Mouse (Mus musculus): Measurements from ENCODE around the gene Aaed1. TPM values are rescaled to one million over a fixed set of nuclear protein-coding genes. Genes with fewer than 3 reads are reported as not detected.

Aaed1 gene
- polyA plus RNA-seq, 1 experiment, result 52.8 TPM

DNA sequence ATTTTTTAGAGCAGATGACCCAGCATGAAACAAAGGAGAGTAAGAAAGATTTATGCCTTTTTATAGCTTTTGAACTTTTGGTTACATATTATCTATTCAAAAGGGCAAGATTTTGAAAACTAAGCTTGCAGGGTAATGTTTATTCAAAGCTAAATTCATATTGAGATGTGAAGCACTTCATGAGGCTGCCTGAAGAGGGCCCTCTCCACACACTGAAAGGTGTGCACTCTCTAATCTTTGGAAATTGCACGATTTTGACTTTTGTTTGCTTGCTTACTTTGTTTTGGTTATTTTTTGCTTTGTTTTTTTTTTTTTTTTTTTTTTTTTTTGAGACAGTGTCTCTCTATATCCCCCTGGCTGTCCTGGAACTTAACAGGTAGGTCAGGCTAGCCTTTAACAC, 62.1 kb downstream of the Aaed1 start:
- no peak for DNase-seq (ENCODE audit: low spot score)

GRCm38 (mm10) chr13:64248775-64249524, 63.6 kb downstream of the Aaed1 start:
- peak; percentile 89 for DNase-seq (ENCODE audit: low spot score)

- DNase-seq (ENCODE audit: low spot score), result no peak
Measured at GRCm38 (mm10) chr13:64248161-64248774, 64.2 kb downstream of the Aaed1 start.

GRCm38 (mm10) chr13:64246106-64246505, 66.4 kb downstream of the Aaed1 start:
- DNase-seq (ENCODE audit: low spot score), result no peak

GRCm38 (mm10) chr13:64244685-64245261, 67.7 kb downstream of the Aaed1 start:
- no peak for DNase-seq (ENCODE audit: low spot score)

- no peak for DNase-seq (ENCODE audit: low spot score)
Measured at GRCm38 (mm10) chr13:64242721-64243120, 69.8 kb downstream of the Aaed1 start.

DNA sequence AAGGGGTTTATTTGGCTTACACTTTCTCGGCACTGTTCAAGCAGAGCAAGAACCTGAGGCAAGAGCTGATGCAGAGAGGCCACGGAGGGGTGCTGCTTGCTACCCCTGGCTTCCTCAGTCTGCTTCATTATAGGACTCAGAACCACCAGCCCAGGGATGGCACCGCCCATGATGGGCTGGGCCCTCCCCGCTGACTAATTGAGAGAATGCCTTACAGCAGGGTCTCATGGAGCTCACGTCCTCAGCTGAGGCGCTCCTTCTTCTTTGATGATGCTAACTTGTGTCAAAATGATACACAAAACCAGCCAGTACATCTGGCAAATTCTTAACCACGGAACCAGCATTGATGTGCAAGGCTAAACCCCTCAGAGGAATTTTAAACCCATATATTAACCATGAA, 71.9 kb downstream of the Aaed1 start:
- DNase-seq (ENCODE audit: low spot score), result no peak

DNA sequence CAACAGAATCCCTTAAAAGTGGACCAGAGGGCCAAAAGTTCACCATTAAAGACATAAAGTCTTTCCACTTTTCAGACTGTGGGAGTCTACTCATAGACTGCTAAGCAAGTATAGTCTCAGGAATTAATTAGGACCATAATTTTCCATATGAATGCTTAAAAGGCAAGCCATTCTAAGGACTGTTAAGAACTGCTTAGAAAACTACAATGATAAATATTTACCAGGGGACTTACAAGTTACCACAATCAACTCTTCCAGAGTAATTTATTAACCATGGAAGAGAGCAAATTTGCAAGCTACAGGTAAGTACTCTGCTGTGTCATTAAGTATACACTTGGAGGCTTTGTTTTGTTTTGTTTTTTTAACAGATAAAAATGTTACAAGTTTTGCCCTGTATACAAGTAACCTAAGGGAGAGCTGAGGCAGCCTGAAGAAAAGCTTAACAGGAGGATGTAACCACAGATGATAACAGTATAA, 74.8 kb downstream of the Aaed1 start:
- DNase-seq (ENCODE audit: low spot score), result no peak

DNA sequence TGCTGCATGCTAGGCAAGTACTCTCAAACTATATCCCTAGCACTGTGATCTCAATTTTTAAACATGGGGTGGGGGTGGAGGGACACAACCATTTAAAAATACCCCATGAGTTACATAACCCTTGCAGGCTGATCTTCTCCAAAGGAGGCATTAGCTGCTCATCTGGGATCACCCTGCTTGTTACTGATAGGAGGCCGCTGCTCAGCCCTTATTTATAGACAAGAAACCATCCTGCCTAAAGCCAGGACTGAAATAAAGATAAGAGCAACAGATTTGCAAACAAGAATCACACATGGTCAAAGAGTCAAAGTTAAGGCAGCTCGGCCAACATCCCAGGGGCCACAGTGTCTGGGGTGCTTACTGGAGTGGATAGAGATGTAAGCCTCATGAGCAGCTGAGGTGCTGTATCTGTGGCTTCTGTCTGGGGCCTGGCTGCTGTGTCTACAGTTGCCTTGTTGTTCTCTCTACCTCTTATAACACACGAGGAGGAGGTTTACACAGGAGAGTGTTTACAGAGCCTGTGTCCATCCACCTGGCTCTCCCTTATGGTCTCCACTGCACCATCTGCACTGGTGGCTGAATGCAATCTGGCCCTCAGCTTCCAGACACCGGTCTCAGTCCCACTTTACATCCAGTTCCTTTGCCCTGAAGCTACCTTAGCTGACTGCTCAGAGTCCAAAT, 75.4 kb downstream of the Aaed1 start:
- DNase-seq (ENCODE audit: low spot score), result no peak

DNA sequence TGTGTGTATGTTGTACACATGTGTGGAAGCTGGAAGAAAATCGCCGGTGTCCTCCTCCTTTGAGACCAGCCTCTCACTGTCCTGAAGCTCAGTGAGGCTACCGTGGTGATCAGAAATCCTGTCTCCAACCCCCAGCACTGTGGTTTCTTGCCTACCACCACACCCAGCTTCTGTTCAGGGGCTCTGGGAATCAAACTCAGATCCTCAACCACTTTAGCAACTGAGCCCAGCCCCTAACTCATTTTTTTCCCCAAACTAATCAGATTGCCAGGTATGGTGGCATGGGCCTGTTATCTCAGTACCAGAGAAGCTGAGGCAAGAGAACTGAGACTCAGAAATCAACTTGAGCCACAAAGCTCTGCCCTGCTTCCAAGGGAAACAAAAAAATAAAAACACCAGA, 76.7 kb downstream of the Aaed1 start:
- DNase-seq (ENCODE audit: low spot score), result no peak

DNA sequence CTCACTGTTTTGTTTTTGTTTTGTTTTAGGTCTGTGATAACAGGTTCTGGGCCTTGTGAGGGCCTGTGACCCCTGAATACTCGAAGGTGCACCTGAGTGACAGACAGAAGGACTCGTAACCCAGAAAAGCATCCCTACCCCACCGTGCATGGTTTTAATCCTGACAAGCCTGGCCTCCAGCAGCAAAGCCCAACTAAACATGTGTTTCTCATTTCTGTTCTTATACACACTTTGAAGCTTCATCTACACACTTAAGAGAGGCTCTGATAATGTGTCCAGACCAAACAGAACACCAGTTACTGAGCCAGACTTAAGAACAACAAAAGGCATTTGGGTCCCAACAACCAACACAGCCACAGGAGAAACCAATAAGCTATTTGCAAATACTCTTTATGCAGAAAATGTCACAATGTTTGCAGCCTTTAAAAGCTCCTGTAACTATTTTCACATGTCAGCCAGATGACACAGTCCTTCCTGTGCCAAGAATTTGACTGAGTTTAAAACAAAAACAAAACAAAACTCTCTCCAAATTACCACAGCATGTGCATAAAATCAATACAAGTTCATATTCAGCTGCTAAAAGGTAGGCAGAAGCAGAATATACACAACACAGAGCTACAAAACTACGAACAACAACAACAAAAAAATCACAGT, 77.3 kb downstream of the Aaed1 start:
- DNase-seq (ENCODE audit: low spot score), result no peak

- DNase-seq (ENCODE audit: low spot score), result no peak
Measured at GRCm38 (mm10) chr13:64233139-64233538, 79.4 kb downstream of the Aaed1 start.

- no peak for DNase-seq (ENCODE audit: low spot score)
Measured at GRCm38 (mm10) chr13:64226725-64227124, 85.8 kb downstream of the Aaed1 start.

DNA sequence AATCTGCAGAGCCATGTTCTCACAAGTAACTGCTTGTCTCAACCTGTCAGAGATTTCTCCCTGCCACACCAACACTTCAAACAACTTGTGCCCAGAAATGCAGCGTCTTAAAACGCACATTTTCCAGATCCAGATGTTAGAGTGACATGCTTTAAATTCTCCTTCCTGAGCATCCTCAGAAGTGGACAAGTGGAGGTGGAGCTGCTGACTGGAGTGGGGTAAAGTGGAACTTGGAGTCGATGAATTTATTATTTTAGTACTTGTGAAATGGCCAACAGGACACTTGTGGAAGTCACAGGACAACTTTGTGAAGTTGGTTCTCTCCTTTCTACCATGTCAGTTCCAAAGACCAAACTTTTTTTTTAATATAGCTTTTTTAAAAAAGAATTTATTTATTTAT, 86.8 kb downstream of the Aaed1 start:
- no peak for DNase-seq (ENCODE audit: low spot score)

Other genes with a start within 250 kb of the Aaed1 start
- gene Hsd17b3, start 223.5 kb downstream of the Aaed1 start, polyA plus RNA-seq (2012; rRNA removed), result not detected in 2 replicates
- gene Slc35d2, start 183.3 kb downstream of the Aaed1 start, polyA plus RNA-seq (2012; rRNA removed), result 13.8 and 16.4 TPM in 2 replicates
- gene Zfp367, start 159.5 kb downstream of the Aaed1 start, polyA plus RNA-seq (2012; rRNA removed), result 30.0 and 38.1 TPM in 2 replicates
- gene Habp4, start 150.9 kb downstream of the Aaed1 start, polyA plus RNA-seq (2012; rRNA removed), result 37.5 and 41.9 TPM in 2 replicates
- gene Cdc14b, start 37.4 kb downstream of the Aaed1 start, polyA plus RNA-seq (2012; rRNA removed), result 11.7 and 12.5 TPM in 2 replicates
- gene Ctsl, start 58.2 kb upstream of the Aaed1 start, polyA plus RNA-seq (2012; rRNA removed), result 265 and 306 TPM in 2 replicates
- gene Cdk20, start 119.6 kb upstream of the Aaed1 start, polyA plus RNA-seq (2012; rRNA removed), result 8.2 and 8.6 TPM in 2 replicates
- not detected in 2 replicates for gene Fam240b, start 185.1 kb upstream of the Aaed1 start, polyA plus RNA-seq (2012; rRNA removed)